Comparison of ENCODE assay signal across 25 mouse cellular contexts in genomic region chr11:106305348-106306064, GRCm38 (mm10). TPM values are rescaled to one million over a fixed set of nuclear protein-coding genes. Genes with fewer than 3 reads are reported as not detected.
A peak's percentile ranks its signal among the peaks of the same experiment; 100 is the strongest.
DNase-seq lines count a peak whose midpoint lies in the region; ATAC-seq and TF ChIP-seq lines count a peak whose summit lies in the region.
"Had no signal": no experiment of that assay in that cellular context is flagged by ENCODE, and none has a peak within 500 bp of the region (broad histone marks: within the 10 kb centered on the region; RNA-seq: fewer than 3 reads in every experiment).

No protein-coding gene starts in this region.

- H3K4me2 ChIP-seq in liver, embryonic 16.5 days (ENCODE audit: low read depth, low read length): no peak overlapping the region
- no peak overlapping the region for H3K4me2 ChIP-seq in liver, embryonic 12.5 days
- H3K4me2 ChIP-seq in CH12.LX (ENCODE audit: insufficient read depth, low read depth, poor library complexity, severe bottlenecking): peak overlapping the region; percentile 85
- H3K4me2 ChIP-seq: heart, embryonic 11.5 days; hindbrain, embryonic 13.5 days; intestine, embryonic 15.5 days; liver, embryonic 13.5 days; midbrain, embryonic 13.5 days had no signal

- H3K36me3 ChIP-seq in liver, embryonic 16.5 days (ENCODE audit: control insufficient read depth, insufficient read depth): no peaks in the 10 kb centered on the region
- H3K36me3 ChIP-seq in liver, embryonic 12.5 days: no peaks in the 10 kb centered on the region
- peaks cover 4% of the 10 kb centered on the region in 2 experiments for H3K36me3 ChIP-seq in CH12.LX (replicated peaks in 1 of 2; ENCODE audit: control insufficient read depth in 1 of 2, insufficient read depth in 1 of 2, low read length in 1 of 2)
- H3K36me3 ChIP-seq: hindbrain, embryonic 13.5 days; intestine, embryonic 15.5 days; liver, embryonic 13.5 days; midbrain, embryonic 13.5 days had no signal

- TF ChIP-seq POLR2A in CH12.LX (IDR thresholded peaks at IDR 0.05; ENCODE audit: low read depth, low read length): peak; percentile 23; the same call in 1 of the 2 replicates

- intact Hi-C loops in gastrocnemius, adult 2 months (cut with DNase I): no loop called here
- intact Hi-C loops in left cerebral cortex, postnatal 25 days (cut with DNase I): no loop called here

- TF ChIP-seq EP300 in CH12.LX (IDR thresholded peaks at IDR 0.05; ENCODE audit: low read length): peak; percentile 96

- no peak overlapping the region for H3K4me3 ChIP-seq in gastrocnemius, adult 2 months
- no peak overlapping the region for H3K4me3 ChIP-seq in liver, embryonic 16.5 days (ENCODE audit: low read depth, low read length)
- no peak overlapping the region for H3K4me3 ChIP-seq in liver, embryonic 12.5 days
- H3K4me3 ChIP-seq in CH12.LX (replicated peaks in 1 of 3; ENCODE audit: low read depth in 2 of 3, low read length in 2 of 3, poor library complexity in 1 of 3): peak overlapping the region in 2 of 3 experiments; percentile 5 to 40
- H3K4me3 ChIP-seq: hindbrain, embryonic 13.5 days; intestine, embryonic 15.5 days; liver, embryonic 13.5 days; midbrain, embryonic 13.5 days; myocyte had no signal

- H3K9me3 ChIP-seq in liver, embryonic 16.5 days (replicated peaks; ENCODE audit: control insufficient read depth, low read length): no peaks in the 10 kb centered on the region
- H3K9me3 ChIP-seq in liver, embryonic 12.5 days (replicated peaks): no peaks in the 10 kb centered on the region
- no peaks in the 10 kb centered on the region for H3K9me3 ChIP-seq in CH12.LX (replicated peaks; ENCODE audit: low read length)
- H3K9me3 ChIP-seq: hindbrain, embryonic 13.5 days; intestine, embryonic 15.5 days; liver, embryonic 13.5 days; midbrain, embryonic 13.5 days had no signal

- H3K9ac ChIP-seq in liver, embryonic 16.5 days (ENCODE audit: low read depth, low read length): no peak overlapping the region
- H3K9ac ChIP-seq in liver, embryonic 12.5 days: no peak overlapping the region
- H3K9ac ChIP-seq in CH12.LX (ENCODE audit: insufficient read depth, low read depth): peak overlapping the region; percentile 18; the same call in 1 of the 2 replicates
- H3K9ac ChIP-seq: hindbrain, embryonic 13.5 days; intestine, embryonic 15.5 days; liver, embryonic 13.5 days; midbrain, embryonic 13.5 days had no signal

- no peak overlapping the region for H3K27ac ChIP-seq in gastrocnemius, adult 2 months
- peak overlapping the region; percentile 4; the same call in 1 of the 2 replicates for H3K27ac ChIP-seq in liver, embryonic 16.5 days (ENCODE audit: low read length)
- no peak overlapping the region for H3K27ac ChIP-seq in liver, embryonic 12.5 days
- H3K27ac ChIP-seq in CH12.LX (ENCODE audit: insufficient read depth, low read depth): peak overlapping the region; percentile 92
- H3K27ac ChIP-seq: hindbrain, embryonic 13.5 days; intestine, embryonic 15.5 days; liver, embryonic 13.5 days; midbrain, embryonic 13.5 days had no signal

- WGBS in liver, embryonic 16.5 days (ENCODE audit: insufficient replicate concordance): 59% methylated on average over 10 of the region's 10 CpGs
- 64% methylated on average over 10 of the region's 10 CpGs for WGBS in liver, embryonic 12.5 days (ENCODE audit: insufficient replicate concordance)

- no peak for ATAC-seq in liver, embryonic 16.5 days (ENCODE audit: low read depth)
- ATAC-seq in liver, embryonic 12.5 days: no peak
- peak; percentile 83 for ATAC-seq in megakaryocyte, adult 5-6 weeks (ENCODE audit: poor library complexity, severe bottlenecking)
- ATAC-seq: intestine, embryonic 15.5 days; midbrain, embryonic 13.5 days had no signal

- peak; percentile 6 for DNase-seq in gastrocnemius, adult 2 months
- no peak for DNase-seq in gastrocnemius, postnatal 10 days
- peak; percentile 92 for DNase-seq in CH12.LX (ENCODE audit: extremely low read depth)
- no peak for DNase-seq in left cerebral cortex, adult 18-20 months (ENCODE audit: low spot score in 2 of 2)
- DNase-seq in left cerebral cortex, postnatal 25 days (ENCODE audit: low spot score in 2 of 2): no peak
- DNase-seq: adrenal gland, adult 2 months; cerebellum, adult 18-20 months; gastrocnemius, postnatal 25 days; heart, postnatal 14 days; kidney, postnatal 36 days; liver, embryonic 13.5 days; retina, postnatal 1 day; right cerebral cortex, postnatal 4 days; thymus, postnatal 4 days had no signal

- H3K27me3 ChIP-seq in liver, embryonic 16.5 days (ENCODE audit: control insufficient read depth, insufficient read depth, low read depth, low read length): no peaks in the 10 kb centered on the region
- H3K27me3 ChIP-seq in liver, embryonic 12.5 days (replicated peaks): no peaks in the 10 kb centered on the region; the same call in 1 of the 2 replicates
- H3K27me3 ChIP-seq in CH12.LX (replicated peaks): no peaks in the 10 kb centered on the region
- H3K27me3 ChIP-seq: hindbrain, embryonic 13.5 days; intestine, embryonic 15.5 days; liver, embryonic 13.5 days; midbrain, embryonic 13.5 days had no signal

- H3K4me1 ChIP-seq in liver, embryonic 16.5 days (ENCODE audit: control insufficient read depth, low read depth, low read length): no peaks in the 10 kb centered on the region
- no peaks in the 10 kb centered on the region for H3K4me1 ChIP-seq in liver, embryonic 12.5 days
- peaks cover 40 to 64% of the 10 kb centered on the region in 2 experiments for H3K4me1 ChIP-seq in CH12.LX (ENCODE audit: control insufficient read depth in 1 of 2, insufficient read depth in 2 of 2)
- H3K4me1 ChIP-seq: hindbrain, embryonic 13.5 days; intestine, embryonic 15.5 days; liver, embryonic 13.5 days; midbrain, embryonic 13.5 days had no signal

- in situ Hi-C loops in CH12.LX (cut with MboI; ENCODE audit: low pct_ligation_motif_present, low pct_unique_long_range_greater_than_20kb, low sequenced_read_pairs): loop anchor here (25.0 kb wide), 1 partner anchor 457 kb away; the partner anchor contains the start of genes Milr1 and Pecam1

- TF ChIP-seq CTCF in gastrocnemius, adult 2 months (IDR thresholded peaks at IDR 0.05): no peak
- TF ChIP-seq CTCF in CH12.LX (conservative IDR thresholded peaks at IDR 0.05 in 1 of 2, IDR thresholded peaks at IDR 0.05 in 1 of 2; ENCODE audit: low read depth in 2 of 2, low read length in 2 of 2): peak in 1 of 2 experiments; percentile 7; a peak in 1 of 4 replicates

- H3K79me2 ChIP-seq in CH12.LX (replicated peaks; ENCODE audit: control insufficient read depth, extremely low read depth, insufficient read depth, poor library complexity, severe bottlenecking): no peaks in the 10 kb centered on the region; the same call in 1 of the 2 replicates

- dilution Hi-C loops in CH12.LX (cut with MboI; ENCODE audit: extremely low pct_ligation_motif_present, extremely low pct_unique_long_range_greater_than_20kb, low sequenced_read_pairs): no loop called here

- TF ChIP-seq RAD21 in CH12.LX (IDR thresholded peaks at IDR 0.05; ENCODE audit: low read depth, low read length): no peak; the same call in none of the 2 replicates

RNA-seq across cellular contexts. Expression of gene Gh, which starts 3.8 kb away (rescaled TPM):
- not detected for total RNA-seq in gastrocnemius, adult 2 months (2021)
- not detected for total RNA-seq in gastrocnemius, postnatal 10 days (2021)
- polyA plus RNA-seq in liver, embryonic 16.5 days (2015; fragmentation: Nextera tagmentation; extraction: Ambion mirVana): not detected in 2 replicates
- not detected in 2 replicates for polyA plus RNA-seq in liver, embryonic 12.5 days (2016; fragmentation: Nextera tagmentation; extraction: Ambion mirVana)
- total RNA-seq in CH12.LX (2012; rRNA removed) (0.38 and 0.46 TPM in 2 replicates), CH12.LX (2014; rRNA removed) (0.31 and 0.68 TPM in 2 replicates)
- polyA plus RNA-seq in CH12.LX (2012; ENCODE audit: insufficient read length, low read depth): 0.76 and 1.0 TPM in 2 replicates
- not detected in 2 replicates for total RNA-seq in megakaryocyte, adult 5-6 weeks (2015)
- total RNA-seq in megakaryocyte, adult 5-6 weeks (2017): not detected in 2 replicates
- not detected for total RNA-seq in left cerebral cortex, adult 18-20 months (2021)
- not detected for total RNA-seq in left cerebral cortex, postnatal 25 days (2021)
- total RNA-seq: adrenal gland, adult 2 months; gastrocnemius, postnatal 25 days; heart, postnatal 14 days; layer of hippocampus, postnatal 10 days; left cerebral cortex, postnatal 36 days had no signal
- polyA plus RNA-seq: adrenal gland, adult 2 months; embryonic facial prominence, embryonic 14.5 days; heart, embryonic 11.5 days; hindbrain, embryonic 13.5 days; intestine, embryonic 15.5 days; liver, embryonic 13.5 days; midbrain, embryonic 13.5 days; myocyte had no signal

RNA-seq across cellular contexts. Expression of gene Cd79b, which starts 9.1 kb away (rescaled TPM):
- total RNA-seq in gastrocnemius, adult 2 months (2021): under 1 TPM; 0.28 to 0.64 TPM
- 1 to 10 TPM in 1 of 2 experiments, under 1 TPM in 1; 0.80 to 2.8 TPM for total RNA-seq in gastrocnemius, postnatal 10 days (2021)
- 11.3 and 12.3 TPM in 2 replicates for polyA plus RNA-seq in liver, embryonic 16.5 days (2015; fragmentation: Nextera tagmentation; extraction: Ambion mirVana)
- polyA plus RNA-seq in liver, embryonic 12.5 days (2016; fragmentation: Nextera tagmentation; extraction: Ambion mirVana): 4.2 and 5.3 TPM in 2 replicates
- total RNA-seq in CH12.LX (2012; rRNA removed): 503 and 527 TPM in 2 replicates
- total RNA-seq in CH12.LX (2014; rRNA removed): 636 and 689 TPM in 2 replicates
- polyA plus RNA-seq in CH12.LX (2012; ENCODE audit: insufficient read length, low read depth): 678 and 741 TPM in 2 replicates
- 29.3 and 35.4 TPM in 2 replicates for total RNA-seq in megakaryocyte, adult 5-6 weeks (2015)
- 12.6 and 15.4 TPM in 2 replicates for total RNA-seq in megakaryocyte, adult 5-6 weeks (2017)
- not detected for total RNA-seq in left cerebral cortex, adult 18-20 months (2021)
- under 1 TPM in 1 of 2 experiments, not detected in 1; 0.32 TPM for total RNA-seq in left cerebral cortex, postnatal 25 days (2021)
- polyA plus RNA-seq: myocyte had no signal

RNA-seq across cellular contexts. Expression of gene Tcam1, which starts 29.0 kb away (rescaled TPM):
- total RNA-seq in gastrocnemius, adult 2 months (2021): under 1 TPM; 0.08 TPM
- total RNA-seq in gastrocnemius, postnatal 10 days (2021): under 1 TPM; 0.09 to 0.21 TPM
- 0.13 and 0.16 TPM in 2 replicates for polyA plus RNA-seq in liver, embryonic 16.5 days (2015; fragmentation: Nextera tagmentation; extraction: Ambion mirVana)
- polyA plus RNA-seq in liver, embryonic 12.5 days (2016; fragmentation: Nextera tagmentation; extraction: Ambion mirVana): 0.57 and 0.83 TPM in 2 replicates
- total RNA-seq in CH12.LX (2012; rRNA removed) (4.2 and 5.9 TPM in 2 replicates), CH12.LX (2014; rRNA removed) (0.68 and 0.82 TPM in 2 replicates)
- polyA plus RNA-seq in CH12.LX (2012; ENCODE audit: insufficient read length, low read depth): 0.64 and 0.99 TPM in 2 replicates
- total RNA-seq in megakaryocyte, adult 5-6 weeks (2015): 0.09 and 0.14 TPM in 2 replicates
- 0.04 and 0.08 TPM in 2 replicates for total RNA-seq in megakaryocyte, adult 5-6 weeks (2017)
- under 1 TPM in 1 of 2 experiments, not detected in 1; 0.12 TPM for total RNA-seq in left cerebral cortex, adult 18-20 months (2021)
- under 1 TPM; 0.18 to 0.34 TPM for total RNA-seq in left cerebral cortex, postnatal 25 days (2021)
- polyA plus RNA-seq: adrenal gland, adult 2 months had no signal

RNA-seq across cellular contexts. Expression of gene Smarcd2, which starts 32.7 kb away (rescaled TPM):
- total RNA-seq in gastrocnemius, adult 2 months (2021): 10 to 100 TPM; 10.8 to 12.8 TPM
- 10 to 100 TPM; 23.6 to 27.3 TPM for total RNA-seq in gastrocnemius, postnatal 10 days (2021)
- 19.4 and 19.5 TPM in 2 replicates for polyA plus RNA-seq in liver, embryonic 16.5 days (2015; fragmentation: Nextera tagmentation; extraction: Ambion mirVana)
- 52.4 and 55.2 TPM in 2 replicates for polyA plus RNA-seq in liver, embryonic 12.5 days (2016; fragmentation: Nextera tagmentation; extraction: Ambion mirVana)
- 89.4 and 94.3 TPM in 2 replicates for total RNA-seq in CH12.LX (2012; rRNA removed)
- total RNA-seq in CH12.LX (2014; rRNA removed): 105 and 110 TPM in 2 replicates
- polyA plus RNA-seq in CH12.LX (2012; ENCODE audit: insufficient read length, low read depth): 103 and 116 TPM in 2 replicates
- total RNA-seq in megakaryocyte, adult 5-6 weeks (2015): 56.0 and 66.2 TPM in 2 replicates
- 253 and 270 TPM in 2 replicates for total RNA-seq in megakaryocyte, adult 5-6 weeks (2017)
- total RNA-seq in left cerebral cortex, adult 18-20 months (2021): 10 to 100 TPM; 16.6 to 16.9 TPM
- 10 to 100 TPM; 13.2 to 15.8 TPM for total RNA-seq in left cerebral cortex, postnatal 25 days (2021)

RNA-seq across cellular contexts. Expression of gene Scn4a, which starts 47.6 kb away (rescaled TPM):
- total RNA-seq in gastrocnemius, adult 2 months (2021): 100 to 1,000 TPM; 439 to 468 TPM
- 100 to 1,000 TPM; 137 to 145 TPM for total RNA-seq in gastrocnemius, postnatal 10 days (2021)
- 0.04 and 0.13 TPM in 2 replicates for polyA plus RNA-seq in liver, embryonic 16.5 days (2015; fragmentation: Nextera tagmentation; extraction: Ambion mirVana)
- 0.02 TPM in 1 of 2 replicates, not detected in the other for polyA plus RNA-seq in liver, embryonic 12.5 days (2016; fragmentation: Nextera tagmentation; extraction: Ambion mirVana)
- 0.50 and 0.64 TPM in 2 replicates for total RNA-seq in CH12.LX (2012; rRNA removed)
- total RNA-seq in CH12.LX (2014; rRNA removed): 0.55 and 0.57 TPM in 2 replicates
- 0.97 and 1.00 TPM in 2 replicates for polyA plus RNA-seq in CH12.LX (2012; ENCODE audit: insufficient read length, low read depth)
- total RNA-seq in megakaryocyte, adult 5-6 weeks (2015): 0.07 TPM in 1 of 2 replicates, not detected in the other
- not detected in 2 replicates for total RNA-seq in megakaryocyte, adult 5-6 weeks (2017)
- not detected for total RNA-seq in left cerebral cortex, adult 18-20 months (2021)
- not detected for total RNA-seq in left cerebral cortex, postnatal 25 days (2021)
- total RNA-seq: left cerebral cortex, postnatal 36 days had no signal

Comparison
In these comparisons a context has a peak if more than half of its experiments do, and no peak if none do; other contexts are left out.
1. DNase-seq: peak in gastrocnemius, adult 2 months (single experiment) and CH12.LX (single experiment); none in gastrocnemius, postnatal 10 days (single experiment), left cerebral cortex, adult 18-20 months (0 of 2) and left cerebral cortex, postnatal 25 days (0 of 2).
2. H3K27ac ChIP-seq: peak in liver, embryonic 16.5 days (single experiment) and CH12.LX (single experiment); none in gastrocnemius, adult 2 months (single experiment) and liver, embryonic 12.5 days (single experiment).
3. H3K4me3 ChIP-seq: peak in CH12.LX (2 of 3); none in gastrocnemius, adult 2 months (single experiment), liver, embryonic 16.5 days (single experiment) and liver, embryonic 12.5 days (single experiment).
4. RNA of gene Cd79b, which starts 9.1 kb away (total RNA-seq): 503 to 689 TPM in CH12.LX; 12.6 to 35.4 TPM in megakaryocyte, adult 5-6 weeks, 0.80 to 2.8 TPM in gastrocnemius, postnatal 10 days, 0.28 to 0.64 TPM in gastrocnemius, adult 2 months, 0.32 TPM in left cerebral cortex, postnatal 25 days and not detected in left cerebral cortex, adult 18-20 months; every median in the first group is over 10 times any median in the second.